Mouse (Mus musculus): Measurements from ENCODE around the gene Mrpl23.

Gene Mrpl23

DNA sequence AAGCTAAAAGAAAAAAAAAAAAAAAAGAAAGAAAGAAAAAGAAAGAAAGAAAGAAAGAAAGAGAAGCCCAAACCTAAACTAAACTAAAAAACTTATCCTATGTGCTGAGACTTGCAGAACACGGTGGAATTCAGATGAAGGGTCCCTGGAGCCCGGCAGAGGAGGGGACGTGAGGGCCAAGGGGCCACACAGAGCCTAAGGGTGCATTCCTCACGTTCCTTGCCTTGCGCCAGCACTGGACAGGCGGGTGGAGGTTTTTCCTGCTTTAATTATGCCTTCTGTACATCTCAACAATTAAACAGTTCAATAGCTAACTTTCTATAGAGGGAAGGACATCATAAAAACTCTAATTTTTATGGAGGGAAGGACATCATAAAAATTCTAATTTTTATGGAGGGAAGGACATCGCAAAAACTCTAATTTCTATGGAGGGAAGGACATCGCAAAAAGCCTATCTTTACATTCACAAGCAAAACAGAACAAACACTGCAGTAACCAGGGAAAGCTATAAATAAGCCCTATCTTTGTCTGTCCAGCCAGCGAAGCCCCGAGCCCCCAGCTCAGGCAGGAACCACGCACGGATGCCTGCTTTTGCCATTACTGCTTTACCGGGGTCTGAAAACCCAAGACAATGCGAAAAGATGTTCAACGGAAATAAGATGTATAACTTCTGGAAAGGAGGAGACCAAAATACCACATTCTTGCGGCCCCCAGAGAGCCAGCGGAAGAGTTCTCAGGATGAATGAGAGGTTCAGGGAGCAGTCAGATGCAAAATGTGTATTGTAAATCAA lies 9.1 kb upstream of the Mrpl23 start:
- no peak for DNase-seq

DNA sequence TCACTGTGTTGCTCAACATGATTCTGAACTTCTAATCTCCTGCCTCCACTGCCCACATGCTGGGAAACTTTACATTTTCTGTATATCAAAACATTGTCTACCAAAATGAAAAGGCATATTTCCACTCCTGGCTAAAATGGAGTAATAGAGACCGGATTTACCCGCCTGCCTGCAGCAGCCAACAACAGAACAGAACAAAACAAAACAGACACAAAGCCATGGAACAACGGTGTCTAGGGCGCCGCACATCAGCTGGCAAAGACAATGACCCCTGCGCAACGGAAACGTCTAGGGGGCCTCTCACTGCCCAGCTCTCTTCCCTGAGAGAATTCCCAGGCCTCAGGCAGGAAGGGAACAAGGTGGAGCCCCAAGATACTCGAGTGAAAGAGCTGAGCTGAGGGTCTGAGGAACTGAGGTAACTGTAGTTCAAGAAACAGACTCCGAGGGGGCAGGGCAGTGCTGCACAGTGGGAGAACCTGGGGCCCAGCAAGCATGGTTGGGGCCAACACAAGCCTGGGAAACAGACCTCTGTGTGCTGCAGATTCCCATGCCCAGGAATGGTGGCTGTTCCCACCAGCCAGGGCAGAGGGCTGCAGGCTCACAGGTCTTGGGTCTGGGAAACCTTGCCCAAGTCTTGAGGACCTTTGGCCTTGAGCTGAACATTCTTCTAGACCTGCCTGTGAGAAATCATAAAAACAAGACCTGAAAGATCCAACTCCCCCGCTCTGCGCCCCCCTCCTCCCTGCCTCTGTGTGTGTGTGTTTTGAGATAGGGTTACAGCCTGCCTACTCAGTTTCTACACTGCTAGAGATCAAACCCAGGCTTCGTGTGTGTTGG lies 6.9 kb upstream of the Mrpl23 start:
- no peak for DNase-seq

DNA sequence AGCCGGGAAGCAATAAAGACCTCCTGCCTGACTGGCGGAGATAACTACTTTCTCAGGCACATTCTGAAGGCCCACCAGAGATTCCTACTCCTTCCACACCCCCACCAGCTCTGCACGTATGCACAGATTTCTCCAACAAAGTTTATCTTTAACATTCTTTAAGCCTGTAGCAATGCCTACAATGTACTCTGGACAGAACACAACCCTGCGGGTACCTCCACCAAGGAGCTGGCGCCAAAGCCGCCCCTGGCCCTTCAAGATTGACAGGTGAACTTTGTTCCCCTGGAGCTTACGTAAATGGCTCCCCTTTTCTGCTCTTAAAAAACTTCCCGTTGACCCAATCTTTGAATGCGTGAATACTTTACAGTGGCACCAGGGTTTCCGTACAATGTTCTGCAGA lies 3.1 kb upstream of the Mrpl23 start:
- DNase-seq = no peak

DNA sequence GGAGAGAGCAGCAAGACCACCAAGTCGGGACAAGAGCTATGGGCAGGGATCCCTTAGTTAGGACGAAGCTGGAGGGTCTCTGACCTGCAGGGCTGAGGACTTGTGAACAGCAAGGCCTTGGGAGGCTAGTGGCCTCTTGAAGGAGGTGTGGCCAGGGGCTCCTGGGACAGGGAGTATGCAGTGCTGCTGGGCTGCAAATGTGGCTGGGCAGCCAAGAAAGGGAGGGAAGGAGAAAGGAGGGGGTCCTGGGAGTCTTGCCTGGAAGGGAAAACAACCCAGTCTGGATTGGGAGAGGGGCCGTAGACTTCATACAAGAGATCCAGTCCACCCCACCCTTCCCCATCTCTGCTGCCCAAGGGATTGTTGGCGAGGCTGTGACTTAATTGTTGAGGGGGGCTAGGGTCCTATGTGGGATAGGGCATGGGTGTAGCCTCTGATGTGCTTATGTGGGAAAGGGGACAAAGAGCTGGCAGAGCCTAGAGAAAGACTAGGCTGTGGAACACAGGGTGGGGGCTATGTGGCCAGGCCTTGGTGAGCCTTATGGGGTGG lies 439 bp upstream of the Mrpl23 start:
- DNase-seq = no peak

DNA sequence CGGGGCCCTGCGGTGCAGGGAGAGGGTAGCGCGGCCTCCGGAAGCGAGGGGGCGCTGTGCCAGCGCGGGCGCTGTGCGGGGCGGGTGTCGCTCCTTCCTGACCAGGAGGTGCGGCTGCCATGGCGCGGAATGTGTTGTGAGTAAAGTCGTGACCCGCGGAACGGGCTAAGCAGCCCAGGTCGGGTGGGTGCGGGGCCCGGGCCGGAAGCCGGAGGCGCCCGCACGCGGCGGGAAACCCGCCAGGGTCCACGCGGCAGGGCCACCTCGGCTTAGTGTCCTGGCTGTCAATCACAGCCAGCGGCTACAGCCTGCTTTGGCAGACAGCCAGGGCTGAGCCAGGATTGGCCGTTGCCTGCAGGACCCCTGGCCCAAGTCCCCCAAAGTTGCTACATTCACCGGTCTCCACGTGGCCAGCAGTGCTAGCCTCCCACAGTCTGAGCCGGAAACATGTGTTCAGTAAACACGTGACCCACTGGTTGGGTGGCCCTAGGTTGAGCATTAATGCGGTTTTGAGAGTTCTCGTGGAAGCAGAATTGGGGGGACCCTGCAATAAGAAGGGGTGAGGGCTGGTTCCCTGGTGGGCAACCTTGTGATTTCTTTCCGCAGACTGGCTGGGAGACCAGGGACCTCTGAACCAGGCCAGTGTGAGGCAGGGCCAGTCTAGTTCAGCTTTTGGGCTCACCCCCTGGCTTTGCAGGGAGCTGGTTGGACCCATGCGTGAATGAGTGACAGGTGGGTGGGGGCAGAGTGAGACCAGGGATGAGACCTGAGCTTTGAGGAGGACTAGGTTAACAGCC lies 771 bp downstream of the Mrpl23 start:
- DNase-seq = peak; percentile 95 to 96

DNA sequence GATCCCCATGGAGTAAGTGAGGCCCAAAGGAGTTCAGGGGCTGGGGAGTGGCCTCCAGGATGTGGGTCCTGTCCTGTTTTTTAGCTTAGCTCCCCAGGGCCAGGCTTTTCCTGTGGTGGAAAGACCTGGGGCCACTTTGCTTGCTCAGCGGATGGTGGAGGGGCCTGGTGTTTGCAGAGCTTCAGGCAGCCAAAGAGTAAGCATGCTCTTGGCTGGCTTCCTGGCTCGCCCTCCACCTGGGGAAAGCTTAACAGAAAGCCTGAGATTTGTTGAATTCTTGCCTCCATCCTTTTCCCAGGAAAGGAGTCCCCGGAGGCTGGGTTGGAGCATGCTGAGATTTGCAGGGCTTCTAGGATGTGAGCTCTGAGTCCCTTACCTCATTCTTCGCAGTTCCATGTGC lies 2.6 kb downstream of the Mrpl23 start:
- no peak for DNase-seq

DNA sequence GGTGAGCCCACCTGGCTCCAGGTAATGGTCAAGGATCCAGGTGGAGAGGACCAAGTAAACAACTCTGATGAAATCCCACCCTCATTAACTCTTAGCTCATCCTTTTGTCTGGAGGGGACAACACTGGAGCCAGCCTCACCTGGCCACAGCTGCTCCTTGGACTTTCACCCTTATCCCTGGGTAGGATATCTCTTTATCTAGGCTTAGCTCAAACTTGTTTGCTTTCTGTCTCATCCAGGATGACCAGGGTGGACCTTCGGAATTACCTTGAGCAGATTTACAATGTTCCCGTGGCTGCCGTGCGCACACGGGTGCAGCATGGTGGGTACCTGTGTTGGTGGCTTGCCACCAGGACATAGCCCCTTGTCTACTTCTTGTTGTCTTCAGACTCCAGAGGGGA lies 3.3 kb downstream of the Mrpl23 start:
- DNase-seq = no peak

DNA sequence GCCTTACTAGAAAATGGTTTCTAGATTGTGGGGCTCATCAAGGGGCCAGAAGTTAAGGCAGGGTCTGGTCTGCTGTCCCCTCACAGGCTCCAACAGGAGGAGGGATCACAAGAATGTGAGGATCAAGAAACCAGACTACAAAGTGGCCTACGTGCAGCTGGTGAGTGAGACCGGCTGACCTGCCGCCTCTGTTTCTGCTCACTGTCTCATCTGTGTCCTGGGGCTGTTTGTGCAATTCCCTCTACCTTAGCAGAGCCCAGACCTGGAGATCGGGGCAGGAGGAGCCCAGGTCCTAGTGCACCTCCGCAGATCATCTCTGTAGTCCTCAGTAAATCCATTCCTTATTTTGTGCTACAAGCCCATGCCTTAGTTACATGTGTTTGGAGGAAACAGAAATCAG lies 4.7 kb downstream of the Mrpl23 start:
- DNase-seq = no peak

DNA sequence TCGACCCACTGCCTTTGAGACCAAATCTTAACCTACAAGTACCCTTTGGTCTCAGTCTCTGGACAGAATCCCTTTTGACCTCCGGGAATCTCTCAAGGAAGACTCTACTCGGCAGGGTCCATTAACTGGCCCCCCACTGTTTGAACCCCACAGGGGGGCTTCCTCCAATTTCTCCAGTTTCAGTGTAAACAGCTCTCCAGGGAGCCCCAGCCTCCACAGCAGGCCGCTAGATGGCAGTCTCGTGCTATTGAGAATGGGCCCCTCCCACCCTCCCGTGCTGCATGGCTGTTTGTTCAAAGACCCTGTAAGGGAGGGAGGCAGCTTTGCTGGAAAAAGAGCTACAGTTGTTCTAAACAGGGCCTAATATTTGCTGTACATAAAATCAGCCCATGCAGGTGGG lies 5.4 kb downstream of the Mrpl23 start:
- peak; percentile 78 to 88 for DNase-seq

DNA sequence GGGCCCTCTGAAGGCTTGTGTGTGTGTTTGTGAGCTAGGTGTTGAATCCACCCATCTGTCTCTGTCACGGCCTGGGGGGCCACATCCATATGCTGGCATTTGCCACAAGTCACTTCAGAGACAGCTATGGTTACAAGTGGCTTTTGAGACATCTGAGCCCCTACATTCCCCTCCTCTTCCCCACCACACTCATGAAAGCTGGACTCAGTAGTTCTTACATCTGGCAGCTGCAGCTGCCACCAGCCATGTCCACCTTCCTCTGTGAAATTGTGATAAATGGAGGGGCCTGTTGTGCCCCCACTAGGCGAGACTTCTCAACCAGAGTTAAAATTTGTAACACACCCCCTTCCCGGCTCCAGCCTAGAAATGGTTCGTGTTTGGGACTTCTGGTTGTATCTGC lies 5.8 kb downstream of the Mrpl23 start:
- no peak for DNase-seq

DNA sequence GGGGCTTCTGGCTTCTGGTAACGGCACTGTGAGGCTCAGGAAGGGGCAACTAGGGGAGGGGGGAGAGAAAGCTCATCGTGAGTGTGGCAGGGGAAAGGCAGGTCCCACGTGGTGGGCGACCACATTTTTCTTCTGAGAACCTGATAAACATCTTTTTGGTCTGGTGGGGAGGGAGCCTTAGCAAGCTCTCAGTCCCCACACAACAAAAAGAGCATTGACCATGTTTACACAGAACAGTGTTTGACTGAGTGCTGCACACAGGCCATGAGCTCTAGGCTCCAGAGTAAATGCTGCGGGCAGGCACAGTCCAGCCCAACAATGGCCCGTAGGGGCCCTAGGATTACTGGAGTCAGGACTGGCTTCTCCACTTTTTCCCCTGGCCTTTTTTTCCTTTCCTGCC lies 6.3 kb downstream of the Mrpl23 start:
- DNase-seq = no peak

DNA sequence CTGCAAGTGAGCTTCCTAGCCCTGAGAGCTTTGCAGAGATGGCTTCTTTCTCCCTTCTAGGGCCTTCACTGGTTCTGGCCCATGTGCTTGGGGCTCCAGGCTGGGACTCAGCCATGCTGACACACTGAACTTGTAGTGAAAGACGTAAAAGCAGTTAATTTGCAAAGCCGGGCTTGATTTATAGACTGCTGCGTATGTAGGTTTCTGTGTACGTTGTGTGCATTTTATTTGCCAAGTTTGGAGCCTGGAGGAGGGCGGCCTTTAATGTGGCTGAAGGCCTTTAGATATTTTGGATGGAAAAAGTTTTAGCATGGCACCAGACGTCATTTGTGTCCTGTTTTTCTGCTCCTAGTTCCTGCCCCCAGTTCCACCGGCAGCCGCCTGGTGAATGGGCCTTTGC lies 7.3 kb downstream of the Mrpl23 start:
- no peak for DNase-seq

DNA sequence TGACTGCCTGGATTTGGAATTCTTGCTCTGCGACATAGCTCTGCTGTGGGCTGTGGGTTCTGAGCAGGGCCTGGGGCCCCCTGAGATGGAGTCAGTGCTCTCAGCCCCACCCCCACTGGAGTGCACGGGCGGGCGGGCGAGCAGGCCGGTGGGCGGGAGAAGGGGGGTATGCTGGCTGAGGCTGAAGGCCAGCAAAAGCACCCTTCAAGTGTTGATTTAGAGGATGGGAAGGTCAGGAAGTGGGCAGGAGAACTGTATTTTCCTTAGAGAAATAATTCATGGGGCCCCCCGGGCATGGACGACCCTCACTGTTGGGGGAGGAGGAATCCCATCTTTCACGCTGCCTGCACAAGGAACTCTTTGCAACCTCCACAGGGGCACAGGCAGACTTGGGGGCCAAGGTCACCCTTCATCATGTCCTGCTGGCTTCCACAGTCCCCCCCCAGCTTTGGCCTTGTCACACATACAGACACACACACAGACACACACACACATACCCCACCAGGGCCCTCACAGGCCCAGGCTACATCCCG lies 10.4 kb downstream of the Mrpl23 start:
- peak in 1 of 2 experiments; percentile 4 for DNase-seq

DNA sequence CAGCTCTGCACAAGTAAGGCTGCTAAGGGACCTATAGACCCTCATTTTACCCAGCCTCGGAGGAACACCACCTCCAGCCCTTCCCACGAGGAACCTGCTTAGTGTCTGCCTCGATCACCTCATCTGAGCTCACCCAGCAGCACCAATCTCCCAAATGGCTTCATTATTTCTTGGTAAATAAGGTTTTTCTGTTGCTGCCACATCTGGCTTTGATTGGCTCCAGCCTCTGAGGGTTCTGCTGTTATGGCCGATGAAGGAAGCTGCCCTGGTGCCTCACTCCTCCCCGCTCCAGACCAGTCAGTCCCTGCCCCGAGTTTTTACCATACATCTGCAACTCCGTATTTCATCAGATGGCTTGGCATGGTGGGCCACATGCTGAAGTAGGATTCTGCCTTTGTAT lies 13.5 kb downstream of the Mrpl23 start:
- DNase-seq = no peak

DNA sequence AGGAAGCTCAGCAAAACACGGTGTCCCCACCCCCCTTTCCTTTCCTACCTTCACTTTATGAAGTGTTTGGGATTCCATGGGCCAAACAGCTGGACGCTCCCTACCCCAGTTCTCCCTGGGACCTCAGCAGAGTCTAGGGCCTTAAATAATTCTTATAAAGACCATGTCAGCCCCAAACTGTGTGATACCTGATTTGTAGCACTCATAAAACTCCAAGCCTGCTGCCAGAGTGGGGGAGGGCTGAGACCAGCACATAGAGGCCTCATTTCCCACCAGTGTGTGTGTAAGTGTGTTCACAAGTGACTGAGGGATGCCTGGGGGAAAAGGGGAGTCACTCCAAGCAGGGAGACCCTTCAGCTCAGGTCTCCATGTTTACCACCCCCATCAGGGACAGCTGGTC lies 15.4 kb downstream of the Mrpl23 start:
- DNase-seq = no peak

DNA sequence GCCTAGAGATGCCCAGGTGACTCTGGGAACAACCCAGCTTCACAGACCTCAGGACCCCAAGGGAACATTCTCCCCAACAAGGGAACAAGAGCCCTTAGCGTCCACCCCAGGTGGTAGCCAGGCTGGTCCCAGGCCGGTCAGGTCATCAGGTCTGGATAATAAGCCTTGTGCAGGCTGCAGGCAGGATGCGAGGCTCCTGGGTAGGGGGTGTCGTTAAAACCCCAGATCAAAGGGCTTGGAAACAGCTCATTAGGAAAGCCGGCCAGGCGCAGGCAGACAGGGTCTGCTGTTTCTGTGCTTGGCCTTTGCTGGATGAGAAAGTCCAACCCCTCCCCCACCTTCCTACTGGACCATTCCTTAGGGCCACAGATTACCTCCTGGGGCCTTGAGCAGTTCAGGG lies 16.2 kb downstream of the Mrpl23 start:
- no peak for DNase-seq

DNA sequence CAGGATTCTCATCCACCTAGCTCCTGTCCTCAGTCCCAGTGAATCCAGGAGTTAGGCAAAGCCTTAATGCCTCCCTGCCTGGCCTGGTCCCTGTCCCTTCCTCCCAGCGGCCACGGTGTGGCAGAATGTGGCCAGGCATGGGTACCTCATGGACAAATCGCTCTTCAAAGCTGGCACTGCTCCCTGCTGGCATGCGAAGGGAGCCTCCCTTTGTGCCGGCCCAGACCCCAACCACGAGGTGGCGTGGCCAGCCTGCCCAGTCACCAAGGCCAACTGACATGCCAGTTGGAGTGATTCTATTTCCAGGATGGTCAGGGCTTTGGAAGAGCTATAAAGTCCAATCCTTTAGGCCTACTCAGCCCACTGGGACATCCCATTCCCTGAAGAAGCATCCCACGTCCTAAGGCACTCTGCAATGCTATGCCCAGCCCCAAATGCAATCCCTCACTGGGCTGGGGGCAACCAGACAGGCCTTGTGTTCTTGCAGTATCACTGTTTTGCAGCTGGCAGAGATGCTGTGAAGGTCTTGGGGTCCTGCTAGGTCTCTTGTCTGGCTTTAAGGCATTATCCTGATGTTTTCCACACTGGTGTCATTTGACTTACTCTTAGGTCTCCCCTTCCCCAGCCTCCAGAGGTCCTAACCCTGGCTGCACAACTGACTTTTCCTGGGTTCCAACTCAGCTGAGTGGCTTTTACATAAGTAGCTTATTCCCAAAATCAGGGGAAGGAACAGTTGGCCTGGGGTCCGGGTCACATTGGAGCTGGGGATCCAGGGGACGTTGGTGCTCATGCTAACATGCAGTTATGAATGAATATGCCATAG lies 17.7 kb downstream of the Mrpl23 start:
- DNase-seq = peak; percentile 83 to 88

DNA sequence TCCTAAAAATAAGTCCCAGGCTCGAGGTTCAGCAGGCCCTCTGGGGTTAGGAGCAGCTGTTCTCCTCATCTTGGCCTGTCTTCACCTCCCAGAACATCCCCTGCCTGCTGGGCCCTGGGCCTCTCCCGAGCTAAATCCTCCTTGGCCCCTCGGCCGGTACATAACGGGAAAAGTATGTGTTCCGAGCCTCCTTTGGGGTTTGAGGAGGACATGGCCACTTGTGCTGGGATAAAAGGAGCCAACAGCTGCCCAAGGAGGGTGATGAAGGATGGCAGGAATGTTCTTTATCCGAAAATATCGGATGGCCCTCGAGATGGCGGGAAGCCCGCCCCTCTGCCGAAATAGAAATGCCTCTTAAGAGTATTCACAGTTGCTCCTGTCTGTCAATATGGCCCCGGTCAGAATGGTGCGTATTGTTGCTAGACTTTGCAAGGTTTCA lies 18.5 kb downstream of the Mrpl23 start:
- no peak for DNase-seq

DNA sequence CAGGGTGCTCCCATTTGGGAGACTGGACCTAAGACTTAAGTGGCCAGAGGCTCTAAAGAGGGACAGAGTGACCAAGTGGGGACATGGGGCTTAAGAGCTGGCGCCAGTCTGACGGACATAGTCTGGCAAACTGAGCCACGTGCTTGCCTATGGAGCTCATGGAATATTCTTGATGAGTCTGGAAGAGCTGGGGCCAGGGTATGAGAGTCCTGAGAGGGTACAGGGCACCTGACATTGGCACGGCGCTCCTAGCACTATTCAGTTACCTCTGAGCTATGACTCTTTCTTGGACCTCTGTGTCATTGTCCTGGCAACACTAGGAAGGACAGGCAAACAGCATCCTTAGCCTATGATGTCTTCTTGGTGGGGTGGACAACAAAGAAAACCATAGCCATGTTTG lies 19.2 kb downstream of the Mrpl23 start:
- DNase-seq = no peak

DNA sequence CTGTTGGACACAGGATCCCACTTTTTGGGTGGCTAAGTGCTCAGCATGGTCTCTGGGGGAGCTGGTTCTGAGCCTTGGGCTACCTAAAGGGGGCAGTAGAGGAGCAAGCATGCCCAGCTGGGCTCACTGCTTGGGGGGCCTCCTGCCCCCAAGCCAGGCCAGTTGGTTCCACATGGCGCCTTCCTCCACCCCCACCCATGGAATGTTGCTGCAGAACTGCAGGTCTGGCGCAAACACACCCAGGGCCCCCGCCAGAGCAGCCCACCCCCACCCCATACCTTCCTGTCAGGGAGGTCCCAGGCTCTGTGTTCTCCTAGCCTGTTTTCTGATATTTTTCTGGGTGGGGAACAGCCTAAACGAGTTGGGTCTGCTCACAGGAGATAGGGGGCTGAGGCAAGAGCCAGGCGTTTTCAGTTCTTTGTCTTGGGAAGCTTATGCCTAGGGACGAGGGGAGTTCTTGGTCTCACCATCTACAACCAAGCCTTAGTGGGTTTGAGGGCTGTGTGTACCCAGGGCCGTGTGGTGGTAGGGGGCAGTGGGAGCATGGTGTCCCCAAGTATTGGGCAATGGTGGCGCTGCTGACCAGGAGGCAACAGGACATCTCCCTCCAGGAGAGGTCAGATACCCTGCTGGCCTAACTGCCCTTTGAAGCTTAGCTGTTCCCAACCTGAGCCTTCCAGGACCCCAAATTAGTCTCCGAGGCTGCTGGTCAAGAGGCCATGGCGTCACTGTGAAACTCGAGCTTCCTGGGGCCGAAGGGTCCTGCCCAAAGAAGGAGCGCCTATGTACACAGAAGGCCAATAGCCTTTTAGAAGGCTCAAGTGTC lies 20.3 kb downstream of the Mrpl23 start:
- DNase-seq = no peak
